Mouse (Mus musculus) left cerebral cortex, postnatal 10 days (tissue): Measurements from ENCODE around the gene Cd248. TPM values are rescaled to one million over a fixed set of nuclear protein-coding genes. Genes with fewer than 3 reads are reported as not detected.

Experiments used
- total RNA-seq, 2 experiments: library from RNA; stranded (reverse); gene quantifications; 2 replicates each; pipeline ENCODE4 v1.2.3; 2021

The Cd248 gene
- total RNA-seq, 2 experiments from 2014 or later: 9.5 to 12.2 TPM

Other genes with a start within 250 kb of the Cd248 start
- 10 to 100 TPM; 37.4 to 38.6 TPM for gene Ccs, start 228.7 kb upstream of the Cd248 start, total RNA-seq
- gene Ccdc87, start 228.7 kb upstream of the Cd248 start, total RNA-seq: 1 to 10 TPM; 2.4 to 2.9 TPM
- 100 to 1,000 TPM in 1 of 2 experiments, 10 to 100 TPM in 1; 99.2 to 106 TPM for gene Ctsf, start 212.9 kb upstream of the Cd248 start, total RNA-seq
- gene Actn3, start 190.2 kb upstream of the Cd248 start, total RNA-seq: 1 to 10 TPM; 3.1 to 3.9 TPM
- gene Zdhhc24, start 189.4 kb upstream of the Cd248 start, total RNA-seq: 10 to 100 TPM; 22.7 to 27.8 TPM
- 10 to 100 TPM; 36.7 to 41.8 TPM for gene Bbs1, start 161.4 kb upstream of the Cd248 start, total RNA-seq
- gene Dpp3, start 139.8 kb upstream of the Cd248 start, total RNA-seq: 10 to 100 TPM; 62.2 to 67.0 TPM
- 10 to 100 TPM; 16.4 to 17.6 TPM for gene Peli3, start 125.0 kb upstream of the Cd248 start, total RNA-seq
- 10 to 100 TPM; 60.8 to 61.0 TPM for gene Mrpl11, start 105.9 kb upstream of the Cd248 start, total RNA-seq
- gene Npas4, start 77.8 kb upstream of the Cd248 start, total RNA-seq: 10 to 100 TPM in 1 of 2 experiments, 1 to 10 TPM in 1; 9.1 to 10.8 TPM
- gene Slc29a2, start 44.2 kb upstream of the Cd248 start, total RNA-seq: 10 to 100 TPM; 22.0 to 24.1 TPM
- 100 to 1,000 TPM; 133 to 136 TPM for gene B4gat1, start 29.3 kb upstream of the Cd248 start, total RNA-seq
- gene AC124502.3, start 29.2 kb upstream of the Cd248 start, total RNA-seq: 1 to 10 TPM; 6.3 to 7.0 TPM
- gene Brms1, start 26.7 kb upstream of the Cd248 start, total RNA-seq: 1 to 10 TPM; 6.6 to 8.8 TPM
- gene Rin1, start 17.6 kb upstream of the Cd248 start, total RNA-seq: 10 to 100 TPM; 16.9 to 24.1 TPM
- gene Tmem151a, start 17.5 kb downstream of the Cd248 start, total RNA-seq: 100 to 1,000 TPM; 115 to 122 TPM
- gene Yif1a, start 20.5 kb downstream of the Cd248 start, total RNA-seq: 10 to 100 TPM; 27.3 to 30.4 TPM
- 100 to 1,000 TPM; 379 to 384 TPM for gene Cnih2, start 30.4 kb downstream of the Cd248 start, total RNA-seq
- 100 to 1,000 TPM; 167 to 168 TPM for gene Rab1b, start 39.0 kb downstream of the Cd248 start, total RNA-seq
- gene Klc2, start 50.5 kb downstream of the Cd248 start, total RNA-seq: 100 to 1,000 TPM; 186 to 195 TPM
- gene Pacs1, start 205.0 kb downstream of the Cd248 start, total RNA-seq: 10 to 100 TPM; 77.2 to 77.9 TPM
- 100 to 1,000 TPM; 185 to 193 TPM for gene Sf3b2, start 227.4 kb downstream of the Cd248 start, total RNA-seq
- 10 to 100 TPM; 84.1 to 90.3 TPM for gene Gal3st3, start 230.3 kb downstream of the Cd248 start, total RNA-seq